Mouse (Mus musculus) heart, postnatal 0 days (tissue): Measurements from ENCODE around the gene Mroh2a.

Experiments
- CTCF ChIP-seq: IDR thresholded peaks from 2 replicates; pipeline ENCODE4 v1.5.1; 2016; ENCODE audit warnings: antibody characterized with exemption, control low read depth, low read depth
- EP300 ChIP-seq: IDR thresholded peaks from 2 replicates; pipeline ENCODE4 v1.6.1; 2016; ENCODE audit warnings: antibody characterized with exemption, low read depth

GRCm38 (mm10) chr1:88200456-88200855, 26.3 kb upstream of the Mroh2a start, which contains the start of gene Ugt1a2:
- TF ChIP-seq CTCF (no peak), EP300 (no peak)
